Mouse (Mus musculus): Measurements from ENCODE around the gene Atxn7. TPM values are rescaled to one million over a fixed set of nuclear protein-coding genes. Genes with fewer than 3 reads are reported as not detected.

The Atxn7 gene
- total RNA-seq (2014; fragmentation: Nextera tagmentation), result 16.5 and 26.2 TPM in 2 replicates
- total RNA-seq (2017), result 12.5 and 14.8 TPM in 2 replicates
- polyA plus RNA-seq (2012), result 11.0 and 11.4 TPM in 2 replicates

DNA sequence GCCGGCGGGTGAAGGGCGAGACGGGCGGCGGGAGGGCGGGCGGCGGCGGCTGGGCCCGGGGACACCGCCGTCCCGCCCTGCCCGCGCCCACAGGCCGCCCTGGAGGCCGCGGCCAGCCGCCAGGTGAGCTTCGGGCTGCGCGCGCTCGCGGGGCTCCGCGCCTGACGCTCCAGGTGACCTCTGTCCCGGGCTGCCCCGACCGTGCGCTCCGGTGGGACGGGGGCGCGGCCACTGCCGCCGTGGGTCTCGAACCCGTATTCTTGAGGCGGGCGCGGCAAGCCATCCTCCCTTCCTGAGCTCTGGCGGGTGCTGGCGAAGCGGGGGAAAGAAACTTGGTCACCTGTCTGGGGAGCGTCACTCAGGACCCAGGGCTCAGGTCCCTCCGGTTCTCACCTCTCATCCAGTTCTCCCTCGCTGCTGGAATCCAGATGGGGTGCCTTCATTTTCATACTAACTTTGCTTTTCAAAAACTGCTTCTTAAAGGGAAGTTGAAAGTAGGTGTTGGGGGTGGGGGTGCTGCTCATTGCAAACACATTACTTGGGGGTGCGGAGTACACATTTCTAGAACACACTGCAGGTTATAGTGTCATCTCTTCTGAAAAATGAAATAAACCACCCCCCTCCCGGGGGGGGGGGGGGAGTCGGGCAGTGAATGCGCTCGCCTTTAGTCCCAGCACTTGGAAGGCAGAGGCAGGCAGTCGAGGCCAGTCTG is at the start of gene Atxn7, which contains the start of gene Thoc7:
Gene Atxn7, plus strand, starts transcription at position 40 of the 712 bp plus-strand sequence.
Gene Thoc7, minus strand, starts transcription at position 452 of the 712 bp plus-strand sequence.
- TF ChIP-seq GATA1 (IDR thresholded peaks at IDR 0.05; ENCODE audit: borderline replicate concordance, low read length) (no peak), POLR2AphosphoS5 (IDR thresholded peaks at IDR 0.05; ENCODE audit: insufficient replicate concordance, low read depth, low read length) (no peak), GATA2 (IDR thresholded peaks at IDR 0.05; ENCODE audit: borderline replicate concordance, low read depth, low read length) (no peak), TAL1 (conservative IDR thresholded peaks at IDR 0.05; ENCODE audit: low read depth, low read length) (no peak), CTCF (IDR thresholded peaks at IDR 0.05; ENCODE audit: low read depth, low read length) (no peak)
- H3K9me3 ChIP-seq (replicated peaks), result no peaks in the 10 kb centered on the region
- H3K27me3 ChIP-seq (ENCODE audit: insufficient read depth, low read length), result no peaks in the 10 kb centered on the region
- H3K36me3 ChIP-seq (replicated peaks), result peaks cover 22% of the 10 kb centered on the region
- ATAC-seq (ENCODE audit: extremely low read depth, insufficient number of reproducible peaks, low FRiP score, poor library complexity, severe bottlenecking) (no peak), DNase-seq (ENCODE audit: low spot score) (peak; percentile 42)
- H3K4me3 ChIP-seq (ENCODE audit: low read depth, low read length), result peak within 1 kb of the TSS; percentile 86
- H3K4me1 ChIP-seq (ENCODE audit: insufficient read depth, low read depth, low read length), result peaks cover 25% of the 10 kb centered on the region

DNA sequence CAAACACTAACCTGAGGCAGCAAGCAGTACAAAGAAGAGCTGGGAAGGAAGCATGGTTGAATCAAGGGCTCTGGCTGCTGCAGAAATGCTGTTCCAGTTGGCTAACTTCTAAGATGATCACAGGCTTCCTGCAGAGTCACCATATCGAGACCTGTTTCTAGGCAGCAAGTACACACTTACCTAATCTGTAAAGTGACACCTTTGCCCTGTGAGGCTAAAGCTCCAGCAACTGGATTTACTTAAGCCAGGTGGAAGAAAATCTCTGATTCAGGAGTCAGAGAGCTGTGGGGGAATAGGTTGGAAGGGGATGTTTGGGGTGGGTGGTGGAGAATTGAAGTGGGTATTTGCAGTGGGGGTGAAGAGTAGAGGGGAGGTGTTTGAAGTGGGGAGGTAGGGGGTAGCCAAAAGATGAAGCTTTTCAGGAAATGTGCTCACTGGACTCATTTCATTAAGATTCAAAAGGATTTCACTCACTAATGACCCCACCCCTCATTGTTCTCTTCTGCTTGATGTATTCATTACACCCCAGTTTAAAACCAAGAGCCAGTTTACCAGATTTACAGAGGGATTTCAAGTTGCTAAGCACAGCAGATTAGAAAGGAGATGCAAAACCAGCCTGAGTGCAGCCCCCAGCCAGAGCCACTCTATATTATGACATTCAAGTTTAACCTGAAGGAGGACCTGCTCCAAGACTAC is 46.7 kb upstream of the Atxn7 start, which contains the start of gene Gm281:
Gene Gm281, minus strand, starts transcription at position 92 of the 696 bp plus-strand sequence.
- DNase-seq (ENCODE audit: low spot score), result no peak
- H3K27me3 ChIP-seq (ENCODE audit: insufficient read depth, low read length), result no peaks in the 10 kb centered on the region
- no peaks in the 10 kb centered on the region for H3K4me1 ChIP-seq (ENCODE audit: insufficient read depth, low read depth, low read length)
- H3K9me3 ChIP-seq (replicated peaks), result no peaks in the 10 kb centered on the region
- ATAC-seq (ENCODE audit: extremely low read depth, insufficient number of reproducible peaks, low FRiP score, poor library complexity, severe bottlenecking), result no peak
- H3K36me3 ChIP-seq (replicated peaks), result no peaks in the 10 kb centered on the region
- no peak for TF ChIP-seq POLR2AphosphoS5 (IDR thresholded peaks at IDR 0.05; ENCODE audit: insufficient replicate concordance, low read depth, low read length)
- H3K4me3 ChIP-seq (ENCODE audit: low read depth, low read length), result no peak within 1 kb of the TSS

DNA sequence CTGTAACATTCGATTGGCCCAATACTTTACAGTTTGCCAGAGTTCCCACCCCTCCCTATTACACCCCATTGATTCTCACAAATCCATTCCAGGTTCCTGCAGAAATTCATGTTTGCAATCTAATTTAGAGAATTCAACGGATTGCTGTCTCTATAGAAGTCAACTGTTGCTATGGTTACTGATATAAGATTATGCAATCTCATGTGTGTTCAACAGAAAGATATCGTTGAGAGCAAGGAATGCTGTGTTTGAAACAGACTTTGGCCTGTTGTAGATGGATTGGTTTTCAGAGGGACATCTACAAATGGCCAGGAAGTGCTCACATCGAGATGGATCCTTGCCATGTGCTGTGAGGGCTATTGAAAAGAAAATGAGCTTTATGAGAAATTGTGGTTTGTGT is 46.0 kb upstream of the Atxn7 start:
- ATAC-seq (ENCODE audit: extremely low read depth, insufficient number of reproducible peaks, low FRiP score, poor library complexity, severe bottlenecking) (no peak), DNase-seq (ENCODE audit: low spot score) (no peak)
- Histone ChIP-seq H3K4me3 (ENCODE audit: low read depth, low read length) (no peak overlapping the region), H3K9me3 (replicated peaks) (no peaks in the 10 kb centered on the region), H3K36me3 (replicated peaks) (no peaks in the 10 kb centered on the region), H3K4me1 (ENCODE audit: insufficient read depth, low read depth, low read length) (no peaks in the 10 kb centered on the region), H3K27me3 (ENCODE audit: insufficient read depth, low read length) (no peaks in the 10 kb centered on the region)
- no peak for TF ChIP-seq GATA1 (IDR thresholded peaks at IDR 0.05; ENCODE audit: borderline replicate concordance, low read length)
- no peak for TF ChIP-seq POLR2AphosphoS5 (IDR thresholded peaks at IDR 0.05; ENCODE audit: insufficient replicate concordance, low read depth, low read length)
- no peak for TF ChIP-seq TAL1 (conservative IDR thresholded peaks at IDR 0.05; ENCODE audit: low read depth, low read length)
- TF ChIP-seq GATA2 (IDR thresholded peaks at IDR 0.05; ENCODE audit: borderline replicate concordance, low read depth, low read length), result no peak
- TF ChIP-seq CTCF (IDR thresholded peaks at IDR 0.05; ENCODE audit: low read depth, low read length), result no peak

DNA sequence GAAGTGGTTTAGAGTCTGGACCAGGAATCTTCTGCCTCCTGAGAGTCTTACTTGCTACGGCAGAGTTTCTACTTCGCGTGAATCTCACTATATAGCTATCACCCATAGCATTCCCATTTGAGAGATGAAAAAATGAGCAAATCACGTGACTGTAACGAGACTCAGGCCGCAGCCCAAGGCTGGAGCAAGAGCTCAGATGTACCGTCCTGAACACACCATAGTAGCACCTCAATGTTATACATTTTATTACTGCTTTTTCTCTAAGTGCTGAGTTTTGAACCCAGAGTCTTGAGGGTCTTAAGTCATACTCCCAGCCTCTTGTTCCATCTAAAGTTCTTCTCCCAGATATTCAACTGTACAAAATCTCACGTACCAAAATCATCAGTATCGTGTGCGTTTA is 44.0 kb upstream of the Atxn7 start:
- no peaks in the 10 kb centered on the region for H3K36me3 ChIP-seq (replicated peaks)
- H3K9me3 ChIP-seq (replicated peaks), result no peaks in the 10 kb centered on the region
- H3K4me3 ChIP-seq (ENCODE audit: low read depth, low read length), result no peak overlapping the region
- H3K4me1 ChIP-seq (ENCODE audit: insufficient read depth, low read depth, low read length), result no peaks in the 10 kb centered on the region
- H3K27me3 ChIP-seq (ENCODE audit: insufficient read depth, low read length), result no peaks in the 10 kb centered on the region
- DNase-seq (ENCODE audit: low spot score) (no peak), ATAC-seq (ENCODE audit: extremely low read depth, insufficient number of reproducible peaks, low FRiP score, poor library complexity, severe bottlenecking) (no peak)
- TF ChIP-seq GATA1 (IDR thresholded peaks at IDR 0.05; ENCODE audit: borderline replicate concordance, low read length), result no peak
- TF ChIP-seq GATA2 (IDR thresholded peaks at IDR 0.05; ENCODE audit: borderline replicate concordance, low read depth, low read length), result no peak
- TF ChIP-seq CTCF (IDR thresholded peaks at IDR 0.05; ENCODE audit: low read depth, low read length), result no peak
- TF ChIP-seq TAL1 (conservative IDR thresholded peaks at IDR 0.05; ENCODE audit: low read depth, low read length), result no peak
- TF ChIP-seq POLR2AphosphoS5 (IDR thresholded peaks at IDR 0.05; ENCODE audit: insufficient replicate concordance, low read depth, low read length), result no peak

DNA sequence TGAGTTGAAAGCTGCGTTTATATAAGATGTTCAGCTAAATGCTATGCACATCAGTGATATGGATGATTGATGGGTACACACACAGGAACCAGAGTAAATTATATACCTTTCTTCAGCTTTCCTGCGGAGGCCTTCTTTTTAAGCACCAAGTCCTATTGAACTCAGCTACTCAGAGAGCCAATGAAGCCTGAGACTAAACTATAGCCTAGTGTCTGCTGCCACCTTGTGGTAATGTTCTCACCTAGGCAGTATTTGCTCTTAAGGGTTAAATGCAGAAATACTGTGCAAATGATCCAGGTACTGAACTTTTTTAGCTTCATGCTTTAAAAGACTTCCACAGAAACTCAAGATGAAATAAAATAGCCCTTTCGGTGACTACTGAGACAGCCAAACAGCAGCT is 43.6 kb upstream of the Atxn7 start:
- Histone ChIP-seq H3K9me3 (replicated peaks) (no peaks in the 10 kb centered on the region), H3K4me1 (ENCODE audit: insufficient read depth, low read depth, low read length) (no peaks in the 10 kb centered on the region), H3K36me3 (replicated peaks) (no peaks in the 10 kb centered on the region), H3K4me3 (ENCODE audit: low read depth, low read length) (no peak overlapping the region), H3K27me3 (ENCODE audit: insufficient read depth, low read length) (no peaks in the 10 kb centered on the region)
- DNase-seq (ENCODE audit: low spot score) (no peak), ATAC-seq (ENCODE audit: extremely low read depth, insufficient number of reproducible peaks, low FRiP score, poor library complexity, severe bottlenecking) (no peak)
- TF ChIP-seq CTCF (IDR thresholded peaks at IDR 0.05; ENCODE audit: low read depth, low read length), result 0 out of 2 replicates have a peak, but pooled peaks have one; percentile 11
- TF ChIP-seq POLR2AphosphoS5 (IDR thresholded peaks at IDR 0.05; ENCODE audit: insufficient replicate concordance, low read depth, low read length), result no peak
- TF ChIP-seq GATA2 (IDR thresholded peaks at IDR 0.05; ENCODE audit: borderline replicate concordance, low read depth, low read length), result no peak

DNA sequence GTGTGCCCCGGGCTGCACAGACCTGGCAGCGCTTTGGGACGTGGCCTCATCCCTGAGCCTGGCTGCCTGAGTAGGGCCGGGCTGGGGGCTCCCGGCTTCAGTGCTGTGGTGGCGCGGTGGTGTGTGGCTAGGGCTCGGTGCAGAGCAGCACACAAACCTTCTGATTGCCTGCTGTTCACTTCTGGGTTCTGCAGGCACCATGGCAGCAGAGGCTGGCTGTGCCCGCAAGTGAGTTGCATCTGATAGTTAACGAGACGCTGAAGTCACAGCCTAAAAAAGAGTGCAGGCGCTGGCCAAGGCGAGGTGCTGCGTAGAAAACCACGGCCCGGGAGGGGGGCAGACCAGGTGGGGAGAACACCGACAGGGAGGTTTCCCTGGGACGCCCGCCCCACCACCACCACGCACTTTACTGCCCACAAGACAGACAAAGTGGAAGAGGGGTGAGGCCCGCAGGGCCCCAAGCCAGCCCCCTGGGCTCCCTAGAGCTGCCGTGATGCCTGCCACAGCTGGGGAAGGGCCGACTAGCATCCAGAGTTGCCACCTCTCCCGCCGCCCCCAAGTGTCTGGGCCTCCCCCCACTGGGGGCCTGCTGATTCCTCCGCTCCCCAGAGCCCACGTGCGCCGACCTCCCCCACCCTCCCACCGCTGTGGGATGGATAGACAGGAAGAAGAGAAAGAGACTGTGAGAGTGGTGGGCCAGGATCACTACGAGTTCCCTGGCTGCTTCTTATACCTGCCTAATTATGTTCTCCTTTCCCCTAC is 27.8 kb upstream of the Atxn7 start:
- Histone ChIP-seq H3K36me3 (replicated peaks) (no peaks in the 10 kb centered on the region), H3K4me3 (ENCODE audit: low read depth, low read length) (no peak overlapping the region), H3K27me3 (ENCODE audit: insufficient read depth, low read length) (no peaks in the 10 kb centered on the region), H3K4me1 (ENCODE audit: insufficient read depth, low read depth, low read length) (no peaks in the 10 kb centered on the region), H3K9me3 (replicated peaks) (peaks cover 17% of the 10 kb centered on the region)
- TF ChIP-seq POLR2AphosphoS5 (IDR thresholded peaks at IDR 0.05; ENCODE audit: insufficient replicate concordance, low read depth, low read length) (no peak), CTCF (IDR thresholded peaks at IDR 0.05; ENCODE audit: low read depth, low read length) (no peak), GATA2 (IDR thresholded peaks at IDR 0.05; ENCODE audit: borderline replicate concordance, low read depth, low read length) (no peak), GATA1 (IDR thresholded peaks at IDR 0.05; ENCODE audit: borderline replicate concordance, low read length) (no peak), TAL1 (conservative IDR thresholded peaks at IDR 0.05; ENCODE audit: low read depth, low read length) (no peak)
- no peak for ATAC-seq (ENCODE audit: extremely low read depth, insufficient number of reproducible peaks, low FRiP score, poor library complexity, severe bottlenecking)
- no peak for DNase-seq (ENCODE audit: low spot score)

Data from G1E (cell line).